Mouse (Mus musculus): ENCODE data around the gene Psmb9. TPM values are rescaled to one million over a fixed set of nuclear protein-coding genes. Genes with fewer than 3 reads are reported as not detected.
A peak's percentile ranks its signal among the peaks of the same experiment; 100 is the strongest.

Psmb9 gene
- polyA plus RNA-seq, 1 experiment from 2014 or later: 1.3 TPM

- Histone ChIP-seq H3K9me3 (ENCODE audit: control insufficient read depth, low read length) (peaks cover 3% of the 10 kb centered on the region; the same call in 1 of the 2 replicates), H3K27me3 (ENCODE audit: control insufficient read depth, insufficient read depth, low read length) (peaks cover under 1% of the 10 kb centered on the region; the same call in 1 of the 2 replicates), H3K4me3 (ENCODE audit: low read depth, low read length) (no peak overlapping the region), H3K4me2 (no peak overlapping the region), H3K4me1 (ENCODE audit: control insufficient read depth, insufficient read depth, low read length) (no peaks in the 10 kb centered on the region), H3K9ac (ENCODE audit: low read length) (no peak overlapping the region), H3K27ac (ENCODE audit: low read depth, low read length) (no peak overlapping the region), H3K36me3 (ENCODE audit: control insufficient read depth, insufficient read depth, low read length) (no peaks in the 10 kb centered on the region)
- WGBS: 78% methylated on average over 13 of the region's 13 CpGs
- ATAC-seq (ENCODE audit: low FRiP score) (no peak), DNase-seq (ENCODE audit: low spot score, missing footprints) (no peak)
Observed at GRCm38 (mm10) chr17:34179913-34180859, 7.4 kb downstream of the Psmb9 start.

- H3K9ac ChIP-seq (ENCODE audit: low read length): no peak overlapping the region
- no peak overlapping the region for H3K27ac ChIP-seq (ENCODE audit: low read depth, low read length)
- no peak for DNase-seq (ENCODE audit: low spot score, missing footprints)
- WGBS: 74% methylated on average over 6 of the region's 6 CpGs
- peaks cover 3% of the 10 kb centered on the region; the same call in 1 of the 2 replicates for H3K9me3 ChIP-seq (ENCODE audit: control insufficient read depth, low read length)
- ATAC-seq (ENCODE audit: low FRiP score): no peak
- no peak overlapping the region for H3K4me3 ChIP-seq (ENCODE audit: low read depth, low read length)
- no peaks in the 10 kb centered on the region for H3K4me1 ChIP-seq (ENCODE audit: control insufficient read depth, insufficient read depth, low read length)
- no peaks in the 10 kb centered on the region; the same call in 1 of the 2 replicates for H3K27me3 ChIP-seq (ENCODE audit: control insufficient read depth, insufficient read depth, low read length)
- no peaks in the 10 kb centered on the region for H3K36me3 ChIP-seq (ENCODE audit: control insufficient read depth, insufficient read depth, low read length)
- H3K4me2 ChIP-seq: no peak overlapping the region
Observed at GRCm38 (mm10) chr17:34179019-34179418, 8.5 kb downstream of the Psmb9 start.

- H3K27me3 ChIP-seq (ENCODE audit: control insufficient read depth, insufficient read depth, low read length): no peaks in the 10 kb centered on the region
- H3K9me3 ChIP-seq (ENCODE audit: control insufficient read depth, low read length): peaks cover 6% of the 10 kb centered on the region; the same call in 1 of the 2 replicates
- no peak overlapping the region for H3K9ac ChIP-seq (ENCODE audit: low read length)
- ATAC-seq (ENCODE audit: low FRiP score) (no peak), DNase-seq (ENCODE audit: low spot score, missing footprints) (no peak)
- no peaks in the 10 kb centered on the region for H3K36me3 ChIP-seq (ENCODE audit: control insufficient read depth, insufficient read depth, low read length)
- 68% methylated on average over 4 of the region's 4 CpGs for WGBS
- H3K27ac ChIP-seq (ENCODE audit: low read depth, low read length): no peak overlapping the region
- no peak overlapping the region for H3K4me3 ChIP-seq (ENCODE audit: low read depth, low read length)
- no peak overlapping the region for H3K4me2 ChIP-seq
- no peaks in the 10 kb centered on the region for H3K4me1 ChIP-seq (ENCODE audit: control insufficient read depth, insufficient read depth, low read length)
Observed at GRCm38 (mm10) chr17:34177179-34177578, 10.4 kb downstream of the Psmb9 start.

GRCm38 (mm10) chr17:34174075-34174474, 13.5 kb downstream of the Psmb9 start:
- H3K36me3 ChIP-seq (ENCODE audit: control insufficient read depth, insufficient read depth, low read length): no peaks in the 10 kb centered on the region
- DNase-seq (ENCODE audit: low spot score, missing footprints) (no peak), ATAC-seq (ENCODE audit: low FRiP score) (no peak)
- no peaks in the 10 kb centered on the region for H3K4me1 ChIP-seq (ENCODE audit: control insufficient read depth, insufficient read depth, low read length)
- no peaks in the 10 kb centered on the region for H3K27me3 ChIP-seq (ENCODE audit: control insufficient read depth, insufficient read depth, low read length)
- H3K27ac ChIP-seq (ENCODE audit: low read depth, low read length): no peak overlapping the region
- H3K9ac ChIP-seq (ENCODE audit: low read length): no peak overlapping the region
- no peak overlapping the region for H3K4me2 ChIP-seq
- peaks cover 7% of the 10 kb centered on the region; the same call in 1 of the 2 replicates for H3K9me3 ChIP-seq (ENCODE audit: control insufficient read depth, low read length)
- H3K4me3 ChIP-seq (ENCODE audit: low read depth, low read length): no peak overlapping the region
- 57% methylated on average over 1 of the region's 1 CpGs for WGBS

- no peak for ATAC-seq (ENCODE audit: low FRiP score)
- Histone ChIP-seq H3K4me3 (ENCODE audit: low read depth, low read length) (no peak overlapping the region), H3K4me2 (no peak overlapping the region), H3K27me3 (ENCODE audit: control insufficient read depth, insufficient read depth, low read length) (no peaks in the 10 kb centered on the region), H3K36me3 (ENCODE audit: control insufficient read depth, insufficient read depth, low read length) (no peaks in the 10 kb centered on the region), H3K27ac (ENCODE audit: low read depth, low read length) (no peak overlapping the region), H3K9ac (ENCODE audit: low read length) (no peak overlapping the region), H3K9me3 (ENCODE audit: control insufficient read depth, low read length) (peaks cover 7% of the 10 kb centered on the region; the same call in 1 of the 2 replicates), H3K4me1 (ENCODE audit: control insufficient read depth, insufficient read depth, low read length) (no peaks in the 10 kb centered on the region)
- WGBS: 91% methylated on average over 5 of the region's 5 CpGs
- DNase-seq (ENCODE audit: low spot score, missing footprints): no peak
Observed at GRCm38 (mm10) chr17:34172528-34172927, 15.0 kb downstream of the Psmb9 start.

GRCm38 (mm10) chr17:34170877-34171498, 16.6 kb downstream of the Psmb9 start:
- Histone ChIP-seq H3K27ac (ENCODE audit: low read depth, low read length) (no peak overlapping the region), H3K36me3 (ENCODE audit: control insufficient read depth, insufficient read depth, low read length) (no peaks in the 10 kb centered on the region), H3K4me3 (ENCODE audit: low read depth, low read length) (no peak overlapping the region), H3K4me1 (ENCODE audit: control insufficient read depth, insufficient read depth, low read length) (no peaks in the 10 kb centered on the region), H3K4me2 (no peak overlapping the region), H3K9me3 (ENCODE audit: control insufficient read depth, low read length) (peaks cover 4% of the 10 kb centered on the region; the same call in 1 of the 2 replicates), H3K27me3 (ENCODE audit: control insufficient read depth, insufficient read depth, low read length) (no peaks in the 10 kb centered on the region), H3K9ac (ENCODE audit: low read length) (no peak overlapping the region)
- 44% methylated on average over 13 of the region's 13 CpGs for WGBS
- peak; percentile 98 for DNase-seq (ENCODE audit: low spot score, missing footprints)
- no peak for ATAC-seq (ENCODE audit: low FRiP score)

- WGBS: 27% methylated on average over 4 of the region's 4 CpGs
Observed at GRCm38 (mm10) chr17:34170487-34170876, 17.1 kb downstream of the Psmb9 start.

GRCm38 (mm10) chr17:34169279-34169678, 18.3 kb downstream of the Psmb9 start:
- Histone ChIP-seq H3K9ac (ENCODE audit: low read length) (no peak overlapping the region), H3K4me3 (ENCODE audit: low read depth, low read length) (no peak overlapping the region), H3K27ac (ENCODE audit: low read depth, low read length) (no peak overlapping the region), H3K27me3 (ENCODE audit: control insufficient read depth, insufficient read depth, low read length) (no peaks in the 10 kb centered on the region), H3K4me2 (no peak overlapping the region), H3K9me3 (ENCODE audit: control insufficient read depth, low read length) (peaks cover 4% of the 10 kb centered on the region; the same call in 1 of the 2 replicates), H3K4me1 (ENCODE audit: control insufficient read depth, insufficient read depth, low read length) (no peaks in the 10 kb centered on the region), H3K36me3 (ENCODE audit: control insufficient read depth, insufficient read depth, low read length) (no peaks in the 10 kb centered on the region)
- ATAC-seq (ENCODE audit: low FRiP score) (no peak), DNase-seq (ENCODE audit: low spot score, missing footprints) (peak; percentile 83)
- 4% methylated on average over 2 of the region's 2 CpGs for WGBS

More at GRCm38 (mm10) chr17:34170487-34170876, 17.1 kb downstream of the Psmb9 start:
- Histone ChIP-seq H3K36me3 (ENCODE audit: control insufficient read depth, insufficient read depth, low read length) (no peaks in the 10 kb centered on the region), H3K4me3 (ENCODE audit: low read depth, low read length) (no peak overlapping the region), H3K9me3 (ENCODE audit: control insufficient read depth, low read length) (peaks cover 4% of the 10 kb centered on the region; the same call in 1 of the 2 replicates), H3K4me2 (no peak overlapping the region), H3K27me3 (ENCODE audit: control insufficient read depth, insufficient read depth, low read length) (no peaks in the 10 kb centered on the region), H3K9ac (ENCODE audit: low read length) (no peak overlapping the region), H3K27ac (ENCODE audit: low read depth, low read length) (no peak overlapping the region), H3K4me1 (ENCODE audit: control insufficient read depth, insufficient read depth, low read length) (no peaks in the 10 kb centered on the region)
- DNase-seq (ENCODE audit: low spot score, missing footprints): peak; percentile 79
- no peak for ATAC-seq (ENCODE audit: low FRiP score)
